Mouse (Mus musculus): ENCODE results near the gene Agpat1. TPM values are rescaled to one million over a fixed set of nuclear protein-coding genes. Genes with fewer than 3 reads are reported as not detected.
A peak's percentile ranks its signal among the peaks of the same experiment; 100 is the strongest.

Gene Agpat1
- polyA plus RNA-seq, 1 experiment, result 330 TPM

- no peaks in the 10 kb centered on the region for H3K27me3 ChIP-seq (ENCODE audit: control insufficient read depth, insufficient read depth, low read length)
- no peak overlapping the region for H3K4me3 ChIP-seq (ENCODE audit: low read depth, low read length)
- no peak for TF ChIP-seq POLR2A (IDR thresholded peaks at IDR 0.05; ENCODE audit: low read depth, low read length)
- no peak for TF ChIP-seq CTCF (IDR thresholded peaks at IDR 0.05; ENCODE audit: extremely low read depth, insufficient read length, insufficient replicate concordance, low read depth, low read length)
- no peak overlapping the region for H3K27ac ChIP-seq (ENCODE audit: insufficient read depth, low read depth, low read length)
- H3K4me1 ChIP-seq (ENCODE audit: control insufficient read depth, insufficient read depth, insufficient read length, low read length), result peaks cover 18% of the 10 kb centered on the region
- no peaks in the 10 kb centered on the region for H3K36me3 ChIP-seq (ENCODE audit: control insufficient read depth, insufficient read depth, low read length)
- 91% methylated on average over 4 of the region's 4 CpGs for WGBS
Measured at GRCm38 (mm10) chr17:34569919-34570318, 34.1 kb upstream of the Agpat1 start.

- WGBS, result 43% methylated on average over 5 of the region's 5 CpGs
- no peak overlapping the region for H3K4me3 ChIP-seq (ENCODE audit: low read depth, low read length)
- H3K36me3 ChIP-seq (ENCODE audit: control insufficient read depth, insufficient read depth, low read length), result no peaks in the 10 kb centered on the region
- no peak overlapping the region for H3K27ac ChIP-seq (ENCODE audit: insufficient read depth, low read depth, low read length)
- peaks cover 28% of the 10 kb centered on the region for H3K4me1 ChIP-seq (ENCODE audit: control insufficient read depth, insufficient read depth, insufficient read length, low read length)
- H3K27me3 ChIP-seq (ENCODE audit: control insufficient read depth, insufficient read depth, low read length), result no peaks in the 10 kb centered on the region
- TF ChIP-seq POLR2A (IDR thresholded peaks at IDR 0.05; ENCODE audit: low read depth, low read length), result no peak
- peak; percentile 68; the same call in 1 of the 2 replicates for TF ChIP-seq CTCF (IDR thresholded peaks at IDR 0.05; ENCODE audit: extremely low read depth, insufficient read length, insufficient replicate concordance, low read depth, low read length)
Measured at GRCm38 (mm10) chr17:34571875-34572274, 32.2 kb upstream of the Agpat1 start.

GRCm38 (mm10) chr17:34572361-34572760, 31.7 kb upstream of the Agpat1 start:
- no peak overlapping the region for H3K27ac ChIP-seq (ENCODE audit: insufficient read depth, low read depth, low read length)
- TF ChIP-seq POLR2A (IDR thresholded peaks at IDR 0.05; ENCODE audit: low read depth, low read length) (no peak), CTCF (IDR thresholded peaks at IDR 0.05; ENCODE audit: extremely low read depth, insufficient read length, insufficient replicate concordance, low read depth, low read length) (no peak)
- H3K36me3 ChIP-seq (ENCODE audit: control insufficient read depth, insufficient read depth, low read length), result no peaks in the 10 kb centered on the region
- H3K4me3 ChIP-seq (ENCODE audit: low read depth, low read length), result no peak overlapping the region
- 51% methylated on average over 15 of the region's 15 CpGs for WGBS
- no peaks in the 10 kb centered on the region for H3K27me3 ChIP-seq (ENCODE audit: control insufficient read depth, insufficient read depth, low read length)
- peaks cover 27% of the 10 kb centered on the region for H3K4me1 ChIP-seq (ENCODE audit: control insufficient read depth, insufficient read depth, insufficient read length, low read length)

- TF ChIP-seq CTCF (IDR thresholded peaks at IDR 0.05; ENCODE audit: extremely low read depth, insufficient read length, insufficient replicate concordance, low read depth, low read length) (no peak), POLR2A (IDR thresholded peaks at IDR 0.05; ENCODE audit: low read depth, low read length) (no peak)
- no peaks in the 10 kb centered on the region for H3K27me3 ChIP-seq (ENCODE audit: control insufficient read depth, insufficient read depth, low read length)
- no peaks in the 10 kb centered on the region for H3K36me3 ChIP-seq (ENCODE audit: control insufficient read depth, insufficient read depth, low read length)
- peak overlapping the region; percentile 57 for H3K27ac ChIP-seq (ENCODE audit: insufficient read depth, low read depth, low read length)
- WGBS, result 27% methylated on average over 5 of the region's 5 CpGs
- peaks cover 27% of the 10 kb centered on the region for H3K4me1 ChIP-seq (ENCODE audit: control insufficient read depth, insufficient read depth, insufficient read length, low read length)
- no peak overlapping the region for H3K4me3 ChIP-seq (ENCODE audit: low read depth, low read length)
Measured at GRCm38 (mm10) chr17:34576577-34576976, 27.5 kb upstream of the Agpat1 start.

- Histone ChIP-seq H3K4me3 (ENCODE audit: low read depth, low read length) (no peak overlapping the region), H3K4me1 (ENCODE audit: control insufficient read depth, insufficient read depth, insufficient read length, low read length) (peaks cover 27% of the 10 kb centered on the region), H3K27me3 (ENCODE audit: control insufficient read depth, insufficient read depth, low read length) (no peaks in the 10 kb centered on the region), H3K27ac (ENCODE audit: insufficient read depth, low read depth, low read length) (no peak overlapping the region), H3K36me3 (ENCODE audit: control insufficient read depth, insufficient read depth, low read length) (no peaks in the 10 kb centered on the region)
- TF ChIP-seq CTCF (IDR thresholded peaks at IDR 0.05; ENCODE audit: extremely low read depth, insufficient read length, insufficient replicate concordance, low read depth, low read length) (no peak), POLR2A (IDR thresholded peaks at IDR 0.05; ENCODE audit: low read depth, low read length) (no peak)
- 91% methylated on average over 3 of the region's 3 CpGs for WGBS
Measured at GRCm38 (mm10) chr17:34578070-34578469, 26.0 kb upstream of the Agpat1 start.

GRCm38 (mm10) chr17:34582528-34582927, 21.5 kb upstream of the Agpat1 start:
- TF ChIP-seq POLR2A (IDR thresholded peaks at IDR 0.05; ENCODE audit: low read depth, low read length) (no peak), CTCF (IDR thresholded peaks at IDR 0.05; ENCODE audit: extremely low read depth, insufficient read length, insufficient replicate concordance, low read depth, low read length) (no peak)
- WGBS, result 91% methylated on average over 12 of the region's 12 CpGs
- H3K27ac ChIP-seq (ENCODE audit: insufficient read depth, low read depth, low read length), result no peak overlapping the region

GRCm38 (mm10) chr17:34583397-34583796, 20.7 kb upstream of the Agpat1 start:
- 76% methylated on average over 7 of the region's 7 CpGs for WGBS
- Histone ChIP-seq H3K27me3 (ENCODE audit: control insufficient read depth, insufficient read depth, low read length) (no peaks in the 10 kb centered on the region), H3K27ac (ENCODE audit: insufficient read depth, low read depth, low read length) (no peak overlapping the region), H3K36me3 (ENCODE audit: control insufficient read depth, insufficient read depth, low read length) (no peaks in the 10 kb centered on the region), H3K4me1 (ENCODE audit: control insufficient read depth, insufficient read depth, insufficient read length, low read length) (peaks cover 7% of the 10 kb centered on the region), H3K4me3 (ENCODE audit: low read depth, low read length) (no peak overlapping the region)
- TF ChIP-seq CTCF (IDR thresholded peaks at IDR 0.05; ENCODE audit: extremely low read depth, insufficient read length, insufficient replicate concordance, low read depth, low read length), result no peak
- no peak for TF ChIP-seq POLR2A (IDR thresholded peaks at IDR 0.05; ENCODE audit: low read depth, low read length)

More at GRCm38 (mm10) chr17:34582528-34582927, 21.5 kb upstream of the Agpat1 start:
- H3K36me3 ChIP-seq (ENCODE audit: control insufficient read depth, insufficient read depth, low read length), result no peaks in the 10 kb centered on the region
- no peak overlapping the region for H3K4me3 ChIP-seq (ENCODE audit: low read depth, low read length)
- peaks cover 9% of the 10 kb centered on the region for H3K4me1 ChIP-seq (ENCODE audit: control insufficient read depth, insufficient read depth, insufficient read length, low read length)
- no peaks in the 10 kb centered on the region for H3K27me3 ChIP-seq (ENCODE audit: control insufficient read depth, insufficient read depth, low read length)
